In the genomic region with DNA sequence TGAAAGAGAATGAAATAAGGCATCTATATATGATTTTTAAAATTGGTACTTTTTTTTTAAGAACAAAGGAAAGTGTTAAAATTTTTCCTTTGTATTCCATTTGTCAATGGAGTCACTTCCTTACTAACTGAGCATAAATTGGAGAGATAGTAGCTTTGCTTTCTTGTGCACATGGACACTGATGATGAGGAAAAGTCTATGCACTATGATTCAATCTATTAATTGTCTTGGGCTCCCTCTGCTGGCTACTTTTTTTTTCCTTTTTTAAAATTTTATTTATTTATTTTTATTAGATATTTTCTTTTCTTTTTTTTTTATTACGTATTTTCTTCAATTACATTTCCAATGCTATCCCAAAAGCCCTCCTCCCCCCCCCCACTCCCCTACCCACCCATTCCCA, we compare ENCODE assay signal across 12 mouse cellular contexts.
DNase-seq lines count a peak whose midpoint lies in the region; ATAC-seq lines count a peak whose summit lies in the region.
"Had no signal": no experiment of that assay in that cellular context is flagged by ENCODE, and none has a peak within 500 bp of the region (broad histone marks: within the 10 kb centered on the region; RNA-seq: fewer than 3 reads in every experiment).

No protein-coding gene starts in this region.

- no peaks in the 10 kb centered on the region for H3K36me3 ChIP-seq in hindbrain, embryonic 14.5 days (replicated peaks; ENCODE audit: control insufficient read depth, insufficient read depth)
- no peaks in the 10 kb centered on the region for H3K36me3 ChIP-seq in hindbrain, embryonic 12.5 days
- no peaks in the 10 kb centered on the region for H3K36me3 ChIP-seq in midbrain, embryonic 12.5 days
- peaks cover 2% of the 10 kb centered on the region; the same call in 1 of the 2 replicates for H3K36me3 ChIP-seq in midbrain, embryonic 16.5 days (ENCODE audit: control insufficient read depth, insufficient read depth, low read length)
- no peaks in the 10 kb centered on the region for H3K36me3 ChIP-seq in embryonic facial prominence, embryonic 14.5 days (ENCODE audit: control insufficient read depth, insufficient read depth, low read length)
- H3K36me3 ChIP-seq: limb, embryonic 12.5 days had no signal

- no peak for ATAC-seq in hindbrain, embryonic 14.5 days (ENCODE audit: low FRiP score)
- ATAC-seq in hindbrain, embryonic 12.5 days (ENCODE audit: low FRiP score): no peak
- ATAC-seq in midbrain, embryonic 12.5 days (ENCODE audit: low FRiP score, low read depth): peak; percentile 68; the same call in 1 of the 2 replicates
- ATAC-seq in midbrain, embryonic 16.5 days: no peak
- ATAC-seq in embryonic facial prominence, embryonic 14.5 days (ENCODE audit: low read depth): no peak
- ATAC-seq: intestine, embryonic 16.5 days had no signal

- H3K27ac ChIP-seq in hindbrain, embryonic 14.5 days: no peak overlapping the region
- no peak overlapping the region for H3K27ac ChIP-seq in hindbrain, embryonic 12.5 days
- H3K27ac ChIP-seq in midbrain, embryonic 12.5 days (replicated peaks): no peak overlapping the region
- no peak overlapping the region for H3K27ac ChIP-seq in midbrain, embryonic 16.5 days (ENCODE audit: low read length)
- no peak overlapping the region for H3K27ac ChIP-seq in embryonic facial prominence, embryonic 14.5 days (replicated peaks; ENCODE audit: low read depth, low read length)
- H3K27ac ChIP-seq: limb, embryonic 12.5 days; macrophage; neural tube, embryonic 15.5 days had no signal

- H3K4me2 ChIP-seq in hindbrain, embryonic 14.5 days (replicated peaks): no peak overlapping the region
- H3K4me2 ChIP-seq in hindbrain, embryonic 12.5 days (replicated peaks): no peak overlapping the region
- H3K4me2 ChIP-seq in midbrain, embryonic 12.5 days (replicated peaks): no peak overlapping the region
- H3K4me2 ChIP-seq in midbrain, embryonic 16.5 days (ENCODE audit: low read length): no peak overlapping the region
- H3K4me2 ChIP-seq in embryonic facial prominence, embryonic 14.5 days (ENCODE audit: low read depth, low read length): no peak overlapping the region
- H3K4me2 ChIP-seq: limb, embryonic 12.5 days; neural tube, embryonic 15.5 days had no signal

- no peak overlapping the region for H3K9ac ChIP-seq in hindbrain, embryonic 14.5 days
- H3K9ac ChIP-seq in hindbrain, embryonic 12.5 days: no peak overlapping the region
- no peak overlapping the region for H3K9ac ChIP-seq in midbrain, embryonic 12.5 days (replicated peaks)
- H3K9ac ChIP-seq in midbrain, embryonic 16.5 days (ENCODE audit: low read depth, low read length): no peak overlapping the region
- H3K9ac ChIP-seq in embryonic facial prominence, embryonic 14.5 days (ENCODE audit: low read depth, low read length): no peak overlapping the region
- H3K9ac ChIP-seq: limb, embryonic 12.5 days; neural tube, embryonic 15.5 days had no signal

- DNase-seq in hindbrain, embryonic 14.5 days (ENCODE audit: low spot score): peak; percentile 51
- peak; percentile 17 for DNase-seq in embryonic facial prominence, embryonic 14.5 days (ENCODE audit: low spot score)
- DNase-seq in retina, embryonic 14.5 days (ENCODE audit: low spot score): peak; percentile 62
- no peak for DNase-seq in right cerebral cortex, adult 18-20 months
- DNase-seq: right cerebral cortex, postnatal 4 days had no signal

- H3K9me3 ChIP-seq in hindbrain, embryonic 14.5 days (ENCODE audit: control insufficient read depth, low read length): no peaks in the 10 kb centered on the region
- no peaks in the 10 kb centered on the region for H3K9me3 ChIP-seq in hindbrain, embryonic 12.5 days (replicated peaks)
- no peaks in the 10 kb centered on the region for H3K9me3 ChIP-seq in midbrain, embryonic 12.5 days
- H3K9me3 ChIP-seq in midbrain, embryonic 16.5 days (replicated peaks; ENCODE audit: control insufficient read depth, low read length, poor library complexity, severe bottlenecking): no peaks in the 10 kb centered on the region
- no peaks in the 10 kb centered on the region for H3K9me3 ChIP-seq in embryonic facial prominence, embryonic 14.5 days (ENCODE audit: control insufficient read depth, low read length)
- H3K9me3 ChIP-seq: limb, embryonic 12.5 days; neural tube, embryonic 15.5 days had no signal

- WGBS in hindbrain, embryonic 14.5 days: 30% methylated on average over 1 of the region's 1 CpGs
- WGBS in hindbrain, embryonic 12.5 days: 40% methylated on average over 1 of the region's 1 CpGs
- 29% methylated on average over 1 of the region's 1 CpGs for WGBS in midbrain, embryonic 12.5 days
- 56% methylated on average over 1 of the region's 1 CpGs for WGBS in midbrain, embryonic 16.5 days
- WGBS in embryonic facial prominence, embryonic 14.5 days: 13% methylated on average over 1 of the region's 1 CpGs

- no peaks in the 10 kb centered on the region for H3K4me1 ChIP-seq in hindbrain, embryonic 14.5 days (replicated peaks; ENCODE audit: control insufficient read depth, insufficient read depth, low read length)
- no peaks in the 10 kb centered on the region for H3K4me1 ChIP-seq in hindbrain, embryonic 12.5 days
- H3K4me1 ChIP-seq in midbrain, embryonic 12.5 days: no peaks in the 10 kb centered on the region
- no peaks in the 10 kb centered on the region for H3K4me1 ChIP-seq in midbrain, embryonic 16.5 days (ENCODE audit: control insufficient read depth, insufficient read depth, low read length)
- H3K4me1 ChIP-seq in embryonic facial prominence, embryonic 14.5 days (ENCODE audit: control insufficient read depth, insufficient read depth, low read length): no peaks in the 10 kb centered on the region
- H3K4me1 ChIP-seq: limb, embryonic 12.5 days; neural tube, embryonic 15.5 days had no signal

- no peaks in the 10 kb centered on the region for H3K27me3 ChIP-seq in hindbrain, embryonic 14.5 days (ENCODE audit: control insufficient read depth, insufficient read depth, low read length)
- H3K27me3 ChIP-seq in hindbrain, embryonic 12.5 days: no peaks in the 10 kb centered on the region
- no peaks in the 10 kb centered on the region for H3K27me3 ChIP-seq in midbrain, embryonic 12.5 days
- H3K27me3 ChIP-seq in midbrain, embryonic 16.5 days (ENCODE audit: control insufficient read depth, insufficient read depth, low read depth, low read length): no peaks in the 10 kb centered on the region
- no peaks in the 10 kb centered on the region for H3K27me3 ChIP-seq in embryonic facial prominence, embryonic 14.5 days (replicated peaks; ENCODE audit: control insufficient read depth, insufficient read depth, low read length)
- H3K27me3 ChIP-seq: limb, embryonic 12.5 days; neural tube, embryonic 15.5 days had no signal

- H3K4me3 ChIP-seq in hindbrain, embryonic 14.5 days (replicated peaks; ENCODE audit: low read length): no peak overlapping the region
- H3K4me3 ChIP-seq in hindbrain, embryonic 12.5 days: no peak overlapping the region
- H3K4me3 ChIP-seq in midbrain, embryonic 12.5 days: no peak overlapping the region
- H3K4me3 ChIP-seq in midbrain, embryonic 16.5 days (ENCODE audit: low read depth, low read length): no peak overlapping the region
- H3K4me3 ChIP-seq in embryonic facial prominence, embryonic 14.5 days (ENCODE audit: low read depth, low read length): no peak overlapping the region
- H3K4me3 ChIP-seq: limb, embryonic 12.5 days; neural tube, embryonic 15.5 days had no signal
